Mouse (Mus musculus): ENCODE results near the gene Arrdc5. TPM values are rescaled to one million over a fixed set of nuclear protein-coding genes. Genes with fewer than 3 reads are reported as not detected.

The Arrdc5 gene
- polyA plus RNA-seq, 1 experiment from 2014 or later = not detected

GRCm38 (mm10) chr17:56288866-56289265 lies 11.2 kb downstream of the Arrdc5 start:
- ATAC-seq (replicated peaks; ENCODE audit: low FRiP score) (no peak), DNase-seq (ENCODE audit: low spot score) (no peak)
- Histone ChIP-seq H3K27me3 (replicated peaks; ENCODE audit: control insufficient read depth, insufficient read depth, low read length) (no peaks in the 10 kb centered on the region), H3K27ac (ENCODE audit: low read depth, low read length) (peak overlapping the region; percentile 96), H3K9me3 (ENCODE audit: control insufficient read depth, low read length) (no peaks in the 10 kb centered on the region), H3K4me1 (replicated peaks; ENCODE audit: control insufficient read depth, insufficient read depth, low read length) (peaks cover 47% of the 10 kb centered on the region), H3K9ac (ENCODE audit: low read depth, low read length) (peak overlapping the region; percentile 68), H3K4me2 (peak overlapping the region; percentile 97), H3K36me3 (ENCODE audit: control insufficient read depth, insufficient read depth, low read length) (peaks cover 18% of the 10 kb centered on the region; the same call in 1 of the 2 replicates), H3K4me3 (ENCODE audit: low read depth, low read length) (peak overlapping the region; percentile 57)
- WGBS = 26% methylated on average over 3 of the region's 3 CpGs

GRCm38 (mm10) chr17:56287830-56288229 lies 12.3 kb downstream of the Arrdc5 start:
- Histone ChIP-seq H3K27ac (ENCODE audit: low read depth, low read length) (peak overlapping the region; percentile 74), H3K9ac (ENCODE audit: low read depth, low read length) (peak overlapping the region; percentile 65), H3K4me2 (peak overlapping the region; percentile 68), H3K27me3 (replicated peaks; ENCODE audit: control insufficient read depth, insufficient read depth, low read length) (no peaks in the 10 kb centered on the region), H3K36me3 (ENCODE audit: control insufficient read depth, insufficient read depth, low read length) (peaks cover 19% of the 10 kb centered on the region; the same call in 1 of the 2 replicates), H3K9me3 (ENCODE audit: control insufficient read depth, low read length) (no peaks in the 10 kb centered on the region), H3K4me3 (ENCODE audit: low read depth, low read length) (peak overlapping the region; percentile 37), H3K4me1 (replicated peaks; ENCODE audit: control insufficient read depth, insufficient read depth, low read length) (peaks cover 44% of the 10 kb centered on the region)
- DNase-seq (ENCODE audit: low spot score) (no peak), ATAC-seq (replicated peaks; ENCODE audit: low FRiP score) (peak; percentile 24; the same call in 1 of the 2 replicates)
- WGBS = 43% methylated on average over 3 of the region's 3 CpGs

GRCm38 (mm10) chr17:56285995-56286394 lies 14.1 kb downstream of the Arrdc5 start:
- Histone ChIP-seq H3K4me3 (ENCODE audit: low read depth, low read length) (no peak overlapping the region), H3K4me2 (no peak overlapping the region), H3K9ac (ENCODE audit: low read depth, low read length) (no peak overlapping the region), H3K9me3 (ENCODE audit: control insufficient read depth, low read length) (no peaks in the 10 kb centered on the region), H3K27me3 (replicated peaks; ENCODE audit: control insufficient read depth, insufficient read depth, low read length) (no peaks in the 10 kb centered on the region), H3K27ac (ENCODE audit: low read depth, low read length) (no peak overlapping the region), H3K4me1 (replicated peaks; ENCODE audit: control insufficient read depth, insufficient read depth, low read length) (peaks cover 44% of the 10 kb centered on the region), H3K36me3 (ENCODE audit: control insufficient read depth, insufficient read depth, low read length) (peaks cover 24% of the 10 kb centered on the region; the same call in 1 of the 2 replicates)
- 94% methylated on average over 11 of the region's 11 CpGs for WGBS
- DNase-seq (ENCODE audit: low spot score) (no peak), ATAC-seq (replicated peaks; ENCODE audit: low FRiP score) (no peak)

- WGBS = 89% methylated on average over 8 of the region's 8 CpGs
Observed at GRCm38 (mm10) chr17:56283316-56283715, 16.8 kb downstream of the Arrdc5 start.

GRCm38 (mm10) chr17:56282802-56283201 lies 17.3 kb downstream of the Arrdc5 start:
- Histone ChIP-seq H3K27ac (ENCODE audit: low read depth, low read length) (no peak overlapping the region), H3K4me3 (ENCODE audit: low read depth, low read length) (no peak overlapping the region)
- 87% methylated on average over 4 of the region's 4 CpGs for WGBS

More at GRCm38 (mm10) chr17:56283316-56283715, 16.8 kb downstream of the Arrdc5 start:
- DNase-seq (ENCODE audit: low spot score) (no peak), ATAC-seq (replicated peaks; ENCODE audit: low FRiP score) (no peak)
- H3K36me3 ChIP-seq (ENCODE audit: control insufficient read depth, insufficient read depth, low read length) = peaks cover 32% of the 10 kb centered on the region
- no peaks in the 10 kb centered on the region for H3K27me3 ChIP-seq (replicated peaks; ENCODE audit: control insufficient read depth, insufficient read depth, low read length)
- H3K4me3 ChIP-seq (ENCODE audit: low read depth, low read length) = no peak overlapping the region
- H3K27ac ChIP-seq (ENCODE audit: low read depth, low read length) = no peak overlapping the region
- no peaks in the 10 kb centered on the region for H3K9me3 ChIP-seq (ENCODE audit: control insufficient read depth, low read length)
- H3K4me1 ChIP-seq (replicated peaks; ENCODE audit: control insufficient read depth, insufficient read depth, low read length) = peaks cover 27% of the 10 kb centered on the region
- H3K4me2 ChIP-seq = no peak overlapping the region
- no peak overlapping the region for H3K9ac ChIP-seq (ENCODE audit: low read depth, low read length)

GRCm38 (mm10) chr17:56281193-56281592 lies 18.9 kb downstream of the Arrdc5 start:
- Histone ChIP-seq H3K27me3 (replicated peaks; ENCODE audit: control insufficient read depth, insufficient read depth, low read length) (no peaks in the 10 kb centered on the region), H3K27ac (ENCODE audit: low read depth, low read length) (no peak overlapping the region), H3K36me3 (ENCODE audit: control insufficient read depth, insufficient read depth, low read length) (peaks cover 28% of the 10 kb centered on the region), H3K9me3 (ENCODE audit: control insufficient read depth, low read length) (no peaks in the 10 kb centered on the region), H3K4me3 (ENCODE audit: low read depth, low read length) (no peak overlapping the region), H3K9ac (ENCODE audit: low read depth, low read length) (no peak overlapping the region), H3K4me2 (no peak overlapping the region), H3K4me1 (replicated peaks; ENCODE audit: control insufficient read depth, insufficient read depth, low read length) (peaks cover 23% of the 10 kb centered on the region)
- 81% methylated on average over 12 of the region's 12 CpGs for WGBS
- ATAC-seq (replicated peaks; ENCODE audit: low FRiP score) (no peak), DNase-seq (ENCODE audit: low spot score) (no peak)

More at GRCm38 (mm10) chr17:56282802-56283201, 17.3 kb downstream of the Arrdc5 start:
- H3K27me3 ChIP-seq (replicated peaks; ENCODE audit: control insufficient read depth, insufficient read depth, low read length) = no peaks in the 10 kb centered on the region
- peaks cover 26% of the 10 kb centered on the region for H3K4me1 ChIP-seq (replicated peaks; ENCODE audit: control insufficient read depth, insufficient read depth, low read length)
- H3K4me2 ChIP-seq = no peak overlapping the region
- no peaks in the 10 kb centered on the region for H3K9me3 ChIP-seq (ENCODE audit: control insufficient read depth, low read length)
- no peak for ATAC-seq (replicated peaks; ENCODE audit: low FRiP score)
- no peak for DNase-seq (ENCODE audit: low spot score)
- H3K9ac ChIP-seq (ENCODE audit: low read depth, low read length) = no peak overlapping the region
- peaks cover 32% of the 10 kb centered on the region for H3K36me3 ChIP-seq (ENCODE audit: control insufficient read depth, insufficient read depth, low read length)

- Histone ChIP-seq H3K4me3 (ENCODE audit: low read depth, low read length) (no peak overlapping the region), H3K27me3 (replicated peaks; ENCODE audit: control insufficient read depth, insufficient read depth, low read length) (no peaks in the 10 kb centered on the region), H3K9ac (ENCODE audit: low read depth, low read length) (no peak overlapping the region), H3K36me3 (ENCODE audit: control insufficient read depth, insufficient read depth, low read length) (peaks cover 19% of the 10 kb centered on the region), H3K4me2 (no peak overlapping the region), H3K9me3 (ENCODE audit: control insufficient read depth, low read length) (no peaks in the 10 kb centered on the region), H3K27ac (ENCODE audit: low read depth, low read length) (no peak overlapping the region), H3K4me1 (replicated peaks; ENCODE audit: control insufficient read depth, insufficient read depth, low read length) (peaks cover 25% of the 10 kb centered on the region)
- WGBS = 90% methylated on average over 12 of the region's 12 CpGs
- ATAC-seq (replicated peaks; ENCODE audit: low FRiP score) (no peak), DNase-seq (ENCODE audit: low spot score) (no peak)
Observed at GRCm38 (mm10) chr17:56279481-56280155, 20.5 kb downstream of the Arrdc5 start.

- Histone ChIP-seq H3K4me1 (replicated peaks; ENCODE audit: control insufficient read depth, insufficient read depth, low read length) (peaks cover 29% of the 10 kb centered on the region), H3K36me3 (ENCODE audit: control insufficient read depth, insufficient read depth, low read length) (peaks cover 15% of the 10 kb centered on the region), H3K9ac (ENCODE audit: low read depth, low read length) (no peak overlapping the region), H3K4me3 (ENCODE audit: low read depth, low read length) (no peak overlapping the region), H3K4me2 (no peak overlapping the region), H3K27me3 (replicated peaks; ENCODE audit: control insufficient read depth, insufficient read depth, low read length) (no peaks in the 10 kb centered on the region), H3K9me3 (ENCODE audit: control insufficient read depth, low read length) (no peaks in the 10 kb centered on the region), H3K27ac (ENCODE audit: low read depth, low read length) (peak overlapping the region; percentile 94; the same call in 1 of the 2 replicates)
- DNase-seq (ENCODE audit: low spot score) = no peak
- 86% methylated on average over 5 of the region's 5 CpGs for WGBS
- no peak for ATAC-seq (replicated peaks; ENCODE audit: low FRiP score)
Observed at GRCm38 (mm10) chr17:56278340-56278739, 21.7 kb downstream of the Arrdc5 start.

GRCm38 (mm10) chr17:56277567-56277893 lies 22.6 kb downstream of the Arrdc5 start:
- Histone ChIP-seq H3K4me1 (replicated peaks; ENCODE audit: control insufficient read depth, insufficient read depth, low read length) (peaks cover 29% of the 10 kb centered on the region), H3K4me3 (ENCODE audit: low read depth, low read length) (peak overlapping the region; percentile 79), H3K9me3 (ENCODE audit: control insufficient read depth, low read length) (no peaks in the 10 kb centered on the region), H3K4me2 (peak overlapping the region; percentile 93), H3K36me3 (ENCODE audit: control insufficient read depth, insufficient read depth, low read length) (peaks cover 15% of the 10 kb centered on the region), H3K27me3 (replicated peaks; ENCODE audit: control insufficient read depth, insufficient read depth, low read length) (no peaks in the 10 kb centered on the region), H3K27ac (ENCODE audit: low read depth, low read length) (peak overlapping the region; percentile 94), H3K9ac (ENCODE audit: low read depth, low read length) (no peak overlapping the region; the same call in 1 of the 2 replicates)
- WGBS = 32% methylated on average over 2 of the region's 2 CpGs
- no peak for DNase-seq (ENCODE audit: low spot score)
- no peak for ATAC-seq (replicated peaks; ENCODE audit: low FRiP score)

Data from liver, embryonic 11.5 days (tissue).